In the genomic region with DNA sequence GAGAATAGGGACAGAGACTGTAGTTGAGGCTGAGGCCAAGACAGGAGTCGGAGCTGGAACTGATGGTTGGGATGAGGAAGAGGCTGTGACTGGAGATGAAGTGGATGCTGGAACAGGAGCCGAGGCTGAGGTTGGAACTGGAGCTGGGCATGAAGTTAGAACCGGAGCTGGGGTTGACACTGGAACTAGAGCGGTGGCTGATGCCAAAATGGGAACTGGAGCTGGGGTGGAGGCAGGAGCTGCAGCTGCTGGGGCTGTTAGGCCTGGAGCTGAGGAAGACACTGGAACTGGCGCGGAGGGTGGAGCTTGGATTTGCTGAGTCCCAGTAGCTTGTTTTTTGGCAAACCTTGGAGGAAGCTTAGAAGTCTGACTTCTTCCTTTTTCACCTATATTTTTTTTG, we compare ENCODE assay signal across 23 mouse cellular contexts. TPM values are rescaled to one million over a fixed set of nuclear protein-coding genes. Genes with fewer than 3 reads are reported as not detected.
"Had no signal": no experiment of that assay in that cellular context is flagged by ENCODE, and none has a peak within 500 bp of the region (broad histone marks: within the 10 kb centered on the region; RNA-seq: fewer than 3 reads in every experiment).

No protein-coding gene starts in this region.

- H3K27me3 ChIP-seq: lung, embryonic 15.5 days; midbrain, embryonic 12.5 days had no signal

- H3K9me3 ChIP-seq: limb, embryonic 10.5 days; lung, embryonic 15.5 days; midbrain, embryonic 12.5 days had no signal

- DNase-seq: kidney, postnatal 10 days; kidney, postnatal 4 days; lung, postnatal 14 days; right cerebral cortex, postnatal 25 days; thymus, adult 2 months; thymus, postnatal 25 days had no signal

- H3K9ac ChIP-seq: lung, embryonic 15.5 days; midbrain, embryonic 12.5 days had no signal

- H3K4me3 ChIP-seq: layer of hippocampus, adult 2 months; limb, embryonic 10.5 days; lung, embryonic 15.5 days; midbrain, embryonic 12.5 days had no signal

- H3K27ac ChIP-seq: layer of hippocampus, adult 2 months; limb, embryonic 10.5 days; lung, embryonic 15.5 days; macrophage; midbrain, embryonic 12.5 days had no signal

- H3K4me2 ChIP-seq: liver, embryonic 11.5 days; lung, embryonic 15.5 days; midbrain, embryonic 12.5 days had no signal

- ATAC-seq: midbrain, embryonic 16.5 days had no signal

- H3K4me1 ChIP-seq: limb, embryonic 10.5 days; lung, embryonic 15.5 days; midbrain, embryonic 12.5 days had no signal

RNA-seq across cellular contexts. Expression of gene Myocos, which starts 39.8 kb away (rescaled TPM):
- total RNA-seq: layer of hippocampus, adult 2 months; layer of hippocampus, postnatal 14 days; left cerebral cortex, adult 18-20 months; left cerebral cortex, postnatal 14 days; megakaryocyte-erythroid progenitor cell, adult 5-6 weeks had no signal
- polyA plus RNA-seq: kidney, embryonic 14.5 days; limb, embryonic 10.5 days; limb, embryonic 14.5 days; liver, embryonic 11.5 days; liver, embryonic 16.5 days; lung, embryonic 15.5 days; macrophage; midbrain, embryonic 12.5 days; midbrain, embryonic 16.5 days; neural tube, embryonic 14.5 days; stomach, embryonic 14.5 days; urinary bladder, adult 2 months had no signal

RNA-seq across cellular contexts. Expression of gene Myoc, which starts 58.9 kb away (rescaled TPM):
- total RNA-seq: megakaryocyte-erythroid progenitor cell, adult 5-6 weeks had no signal
- polyA plus RNA-seq: kidney, embryonic 14.5 days; limb, embryonic 10.5 days; liver, embryonic 11.5 days; liver, embryonic 16.5 days; lung, embryonic 15.5 days; macrophage; midbrain, embryonic 12.5 days; midbrain, embryonic 16.5 days; neural tube, embryonic 14.5 days; stomach, embryonic 14.5 days had no signal
